Comparison of ENCODE assay signal across 7 mouse cellular contexts in the genomic region with DNA sequence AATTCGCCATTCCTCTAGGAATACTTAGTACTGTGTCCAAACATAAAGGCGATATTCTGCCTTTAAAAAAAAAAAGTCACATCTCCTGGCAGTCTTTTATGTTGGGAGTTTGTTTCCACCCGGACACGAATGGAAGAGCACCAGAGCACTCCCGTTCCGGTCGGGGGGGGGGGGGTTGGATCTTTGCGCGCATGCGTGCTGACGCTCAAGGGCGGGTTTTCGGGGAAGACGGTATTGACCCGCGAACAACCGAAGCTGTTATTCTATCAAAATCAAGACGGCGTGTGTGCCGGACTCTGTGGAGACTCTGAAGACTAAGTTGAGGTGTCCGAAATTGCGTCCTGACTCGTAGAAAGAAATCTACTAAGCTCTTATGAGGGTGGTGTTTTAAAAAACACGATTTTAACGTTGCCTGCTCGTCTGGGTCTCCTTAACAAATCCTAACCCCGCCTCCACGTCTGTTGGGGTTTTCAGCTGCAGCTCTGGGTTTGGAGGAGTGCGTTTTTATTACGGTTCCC. TPM values are rescaled to one million over a fixed set of nuclear protein-coding genes. Genes with fewer than 3 reads are reported as not detected.
A peak's percentile ranks its signal among the peaks of the same experiment; 100 is the strongest.
DNase-seq lines count a peak whose midpoint lies in the region; ATAC-seq and TF ChIP-seq lines count a peak whose summit lies in the region.

No protein-coding gene starts in this region.

- peak overlapping the region; percentile 59; the same call in 1 of the 2 replicates for H3K27ac ChIP-seq in intestine, embryonic 15.5 days
- H3K27ac ChIP-seq in midbrain, embryonic 11.5 days (ENCODE audit: low read depth, low read length) = peak overlapping the region; percentile 47; the same call in 1 of the 2 replicates
- peak overlapping the region; percentile 76 for H3K27ac ChIP-seq in small intestine, adult 2 months (ENCODE audit: insufficient read depth, low read depth, low read length)

- WGBS in intestine, embryonic 15.5 days = under 1% methylated on average over 30 of the region's 30 CpGs
- WGBS in midbrain, embryonic 11.5 days = under 1% methylated on average over 30 of the region's 30 CpGs
- 1% methylated on average over 30 of the region's 30 CpGs for WGBS in small intestine, adult 2 months

- peak; percentile 86 for ATAC-seq in intestine, embryonic 15.5 days
- peak; percentile 85 for ATAC-seq in midbrain, embryonic 11.5 days (ENCODE audit: low FRiP score)

- H3K4me1 ChIP-seq in intestine, embryonic 15.5 days (replicated peaks) = peaks cover 5% of the 10 kb centered on the region; the same call in 1 of the 2 replicates
- peaks cover 14% of the 10 kb centered on the region for H3K4me1 ChIP-seq in midbrain, embryonic 11.5 days (ENCODE audit: control insufficient read depth, insufficient read depth, low read length)
- peaks cover 7% of the 10 kb centered on the region; the same call in 1 of the 2 replicates for H3K4me1 ChIP-seq in small intestine, adult 2 months (ENCODE audit: control insufficient read depth, insufficient read depth, insufficient read length, low read length)

- peaks cover 18% of the 10 kb centered on the region; the same call in 1 of the 2 replicates for H3K36me3 ChIP-seq in intestine, embryonic 15.5 days
- H3K36me3 ChIP-seq in midbrain, embryonic 11.5 days (ENCODE audit: control insufficient read depth, insufficient read depth, low read length) = peaks cover 11% of the 10 kb centered on the region
- H3K36me3 ChIP-seq in small intestine, adult 2 months (ENCODE audit: control insufficient read depth, insufficient read depth, low read length) = peaks cover 10% of the 10 kb centered on the region

- peak overlapping the region; percentile 84 for H3K4me2 ChIP-seq in intestine, embryonic 15.5 days (replicated peaks)
- peak overlapping the region; percentile 91 for H3K4me2 ChIP-seq in midbrain, embryonic 11.5 days

- peak overlapping the region; percentile 89 for H3K9ac ChIP-seq in intestine, embryonic 15.5 days
- H3K9ac ChIP-seq in midbrain, embryonic 11.5 days (ENCODE audit: low read length) = peak overlapping the region; percentile 65

- H3K4me3 ChIP-seq in intestine, embryonic 15.5 days (replicated peaks) = peak overlapping the region; percentile 94
- H3K4me3 ChIP-seq in midbrain, embryonic 11.5 days (ENCODE audit: low read depth, low read length) = peak overlapping the region; percentile 74
- peak overlapping the region; percentile 71 for H3K4me3 ChIP-seq in small intestine, adult 2 months (ENCODE audit: low read depth, low read length)

- peak; percentile 87 for DNase-seq in adrenal gland, adult 2 months
- peak; percentile 92 for DNase-seq in embryo, embryonic 11.5 days (ENCODE audit: low read depth, low spot score)
- peak; percentile 65 to 79 for DNase-seq in gastrocnemius, postnatal 36 days
- peak; percentile 73 to 81 for DNase-seq in left cerebral cortex, postnatal 36 days (ENCODE audit: low spot score in 2 of 2)
- DNase-seq in midbrain, embryonic 11.5 days (ENCODE audit: low spot score, missing footprints) = peak; percentile 99

- H3K27me3 ChIP-seq in intestine, embryonic 15.5 days (replicated peaks) = no peaks in the 10 kb centered on the region
- no peaks in the 10 kb centered on the region for H3K27me3 ChIP-seq in midbrain, embryonic 11.5 days (ENCODE audit: control insufficient read depth, insufficient read depth, low read length)
- no peaks in the 10 kb centered on the region for H3K27me3 ChIP-seq in small intestine, adult 2 months (ENCODE audit: control insufficient read depth, insufficient read depth, low read length)

- TF ChIP-seq POLR2A in small intestine, adult 2 months (IDR thresholded peaks at IDR 0.05; ENCODE audit: low read depth, low read length) = peak; percentile 27; the same call in 1 of the 2 replicates

- intact Hi-C loops in gastrocnemius, postnatal 36 days (cut with DNase I) = loop anchor here (2.0 kb wide), 1 partner anchor 168 kb away; no protein-coding TSS in a partner anchor
- intact Hi-C loops in left cerebral cortex, postnatal 36 days (cut with DNase I) = loop anchor here (5.0 kb wide), 1 partner anchor 120 kb away; a partner anchor contains a TSS

- H3K9me3 ChIP-seq in intestine, embryonic 15.5 days = no peaks in the 10 kb centered on the region
- H3K9me3 ChIP-seq in midbrain, embryonic 11.5 days (ENCODE audit: control insufficient read depth, low read length) = no peaks in the 10 kb centered on the region

- no peak for TF ChIP-seq CTCF in small intestine, adult 2 months (IDR thresholded peaks at IDR 0.05; ENCODE audit: extremely low read depth, insufficient read length, insufficient replicate concordance, low read depth, low read length)

RNA-seq across cellular contexts. Expression of a gene that starts 0.4 kb away (rescaled TPM):
- total RNA-seq in adrenal gland, adult 2 months (2021) = 1 to 10 TPM; 8.3 to 8.7 TPM
- polyA plus RNA-seq in adrenal gland, adult 2 months (2012; rRNA removed) = 2.4 and 2.7 TPM in 2 replicates
- 1 to 10 TPM; 3.1 to 3.5 TPM for total RNA-seq in gastrocnemius, postnatal 36 days (2021)
- 10.2 and 12.6 TPM in 2 replicates for polyA plus RNA-seq in intestine, embryonic 15.5 days (2015; fragmentation: Nextera tagmentation; extraction: Ambion mirVana)
- 10 to 100 TPM in 1 of 2 experiments, 1 to 10 TPM in 1; 5.4 to 10.9 TPM for total RNA-seq in left cerebral cortex, postnatal 36 days (2021)
- polyA plus RNA-seq in midbrain, embryonic 11.5 days (2014; fragmentation: Nextera tagmentation; extraction: Ambion mirVana) = 20.6 and 24.0 TPM in 2 replicates
- 0.63 and 1.2 TPM in 2 replicates for polyA plus RNA-seq in small intestine, adult 2 months (2012; rRNA removed)

RNA-seq across cellular contexts. Expression of a gene that starts 0.5 kb away (rescaled TPM):
- total RNA-seq in adrenal gland, adult 2 months (2021) = 10 to 100 TPM; 44.1 to 52.0 TPM
- polyA plus RNA-seq in adrenal gland, adult 2 months (2012; rRNA removed) = 10.7 and 11.0 TPM in 2 replicates
- total RNA-seq in gastrocnemius, postnatal 36 days (2021) = 10 to 100 TPM; 21.0 to 26.9 TPM
- polyA plus RNA-seq in intestine, embryonic 15.5 days (2015; fragmentation: Nextera tagmentation; extraction: Ambion mirVana) = 108 and 109 TPM in 2 replicates
- 10 to 100 TPM; 49.7 to 67.7 TPM for total RNA-seq in left cerebral cortex, postnatal 36 days (2021)
- 71.4 and 73.7 TPM in 2 replicates for polyA plus RNA-seq in midbrain, embryonic 11.5 days (2014; fragmentation: Nextera tagmentation; extraction: Ambion mirVana)
- polyA plus RNA-seq in small intestine, adult 2 months (2012; rRNA removed) = 7.4 and 7.9 TPM in 2 replicates

RNA-seq across cellular contexts. Expression of a gene that starts 25.8 kb away (rescaled TPM):
- 1 to 10 TPM; 7.5 to 7.6 TPM for total RNA-seq in adrenal gland, adult 2 months (2021)
- 0.30 and 0.82 TPM in 2 replicates for polyA plus RNA-seq in adrenal gland, adult 2 months (2012; rRNA removed)
- total RNA-seq in gastrocnemius, postnatal 36 days (2021) = not detected
- polyA plus RNA-seq in intestine, embryonic 15.5 days (2015; fragmentation: Nextera tagmentation; extraction: Ambion mirVana) = not detected in 2 replicates
- total RNA-seq in left cerebral cortex, postnatal 36 days (2021) = not detected
- not detected in 2 replicates for polyA plus RNA-seq in midbrain, embryonic 11.5 days (2014; fragmentation: Nextera tagmentation; extraction: Ambion mirVana)
- not detected in 2 replicates for polyA plus RNA-seq in small intestine, adult 2 months (2012; rRNA removed)

Comparison
In these comparisons a context has a peak if more than half of its experiments do, and no peak if none do; other contexts are left out.
1. Peak in every context shown above with its lines: DNase-seq, ATAC-seq, H3K4me3 ChIP-seq and H3K27ac ChIP-seq.